Mouse (Mus musculus): ENCODE data around the gene Glra1. TPM values are rescaled to one million over a fixed set of nuclear protein-coding genes. Genes with fewer than 3 reads are reported as not detected.

The Glra1 gene
- polyA plus RNA-seq, 1 experiment, result not detected

- TF ChIP-seq CTCF (IDR thresholded peaks at IDR 0.05; ENCODE audit: control insufficient read depth, insufficient read depth, insufficient replicate concordance, low read depth, low read length) (no peak), POLR2A (IDR thresholded peaks at IDR 0.05; ENCODE audit: control insufficient read depth, low read depth, low read length) (no peak)
- Histone ChIP-seq H3K4me1 (ENCODE audit: control insufficient read depth, insufficient read depth, low read length) (no peaks in the 10 kb centered on the region), H3K27ac (ENCODE audit: control insufficient read depth, insufficient read depth, low read depth, low read length) (no peak overlapping the region), H3K4me3 (ENCODE audit: control insufficient read depth, low read depth, low read length) (no peak overlapping the region), H3K27me3 (ENCODE audit: control insufficient read depth, insufficient read depth, low read length) (no peaks in the 10 kb centered on the region), H3K36me3 (ENCODE audit: control insufficient read depth, insufficient read depth, low read length) (no peaks in the 10 kb centered on the region)
Observed at GRCm38 (mm10) chr11:55595726-55596125, 12.3 kb downstream of the Glra1 start.

- Histone ChIP-seq H3K27me3 (ENCODE audit: control insufficient read depth, insufficient read depth, low read length) (no peaks in the 10 kb centered on the region), H3K4me1 (ENCODE audit: control insufficient read depth, insufficient read depth, low read length) (no peaks in the 10 kb centered on the region), H3K27ac (ENCODE audit: control insufficient read depth, insufficient read depth, low read depth, low read length) (no peak overlapping the region), H3K36me3 (ENCODE audit: control insufficient read depth, insufficient read depth, low read length) (no peaks in the 10 kb centered on the region), H3K4me3 (ENCODE audit: control insufficient read depth, low read depth, low read length) (no peak overlapping the region)
- TF ChIP-seq POLR2A (IDR thresholded peaks at IDR 0.05; ENCODE audit: control insufficient read depth, low read depth, low read length) (no peak), CTCF (IDR thresholded peaks at IDR 0.05; ENCODE audit: control insufficient read depth, insufficient read depth, insufficient replicate concordance, low read depth, low read length) (no peak)
Observed at GRCm38 (mm10) chr11:55594411-55594810, 13.6 kb downstream of the Glra1 start.

DNA sequence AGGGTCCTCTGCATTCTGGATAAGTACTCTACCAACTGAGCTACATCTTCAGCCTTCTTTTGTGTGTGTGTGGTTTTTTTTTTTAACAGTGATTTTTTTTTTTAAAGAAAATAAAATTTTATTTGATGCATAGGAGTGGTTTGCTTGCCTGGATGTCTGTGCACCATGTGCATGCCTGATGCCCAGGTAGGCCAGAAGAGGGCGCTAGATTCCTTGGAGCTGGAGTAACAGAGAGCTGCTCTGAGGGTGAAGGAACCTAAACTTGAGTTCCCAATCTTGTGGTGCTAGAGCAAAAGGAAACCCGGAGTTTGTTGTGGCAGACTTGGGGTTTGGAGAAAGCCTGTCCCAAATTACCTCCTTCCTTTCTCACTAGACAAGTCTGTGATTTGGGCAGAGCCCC, 16.8 kb downstream of the Glra1 start:
- Histone ChIP-seq H3K36me3 (ENCODE audit: control insufficient read depth, insufficient read depth, low read length) (no peaks in the 10 kb centered on the region), H3K27me3 (ENCODE audit: control insufficient read depth, insufficient read depth, low read length) (no peaks in the 10 kb centered on the region), H3K4me1 (ENCODE audit: control insufficient read depth, insufficient read depth, low read length) (no peaks in the 10 kb centered on the region), H3K27ac (ENCODE audit: control insufficient read depth, insufficient read depth, low read depth, low read length) (no peak overlapping the region), H3K4me3 (ENCODE audit: control insufficient read depth, low read depth, low read length) (no peak overlapping the region)
- no peak for TF ChIP-seq POLR2A (IDR thresholded peaks at IDR 0.05; ENCODE audit: control insufficient read depth, low read depth, low read length)
- peak; percentile 57; the same call in 1 of the 2 replicates for TF ChIP-seq CTCF (IDR thresholded peaks at IDR 0.05; ENCODE audit: control insufficient read depth, insufficient read depth, insufficient replicate concordance, low read depth, low read length)

DNA sequence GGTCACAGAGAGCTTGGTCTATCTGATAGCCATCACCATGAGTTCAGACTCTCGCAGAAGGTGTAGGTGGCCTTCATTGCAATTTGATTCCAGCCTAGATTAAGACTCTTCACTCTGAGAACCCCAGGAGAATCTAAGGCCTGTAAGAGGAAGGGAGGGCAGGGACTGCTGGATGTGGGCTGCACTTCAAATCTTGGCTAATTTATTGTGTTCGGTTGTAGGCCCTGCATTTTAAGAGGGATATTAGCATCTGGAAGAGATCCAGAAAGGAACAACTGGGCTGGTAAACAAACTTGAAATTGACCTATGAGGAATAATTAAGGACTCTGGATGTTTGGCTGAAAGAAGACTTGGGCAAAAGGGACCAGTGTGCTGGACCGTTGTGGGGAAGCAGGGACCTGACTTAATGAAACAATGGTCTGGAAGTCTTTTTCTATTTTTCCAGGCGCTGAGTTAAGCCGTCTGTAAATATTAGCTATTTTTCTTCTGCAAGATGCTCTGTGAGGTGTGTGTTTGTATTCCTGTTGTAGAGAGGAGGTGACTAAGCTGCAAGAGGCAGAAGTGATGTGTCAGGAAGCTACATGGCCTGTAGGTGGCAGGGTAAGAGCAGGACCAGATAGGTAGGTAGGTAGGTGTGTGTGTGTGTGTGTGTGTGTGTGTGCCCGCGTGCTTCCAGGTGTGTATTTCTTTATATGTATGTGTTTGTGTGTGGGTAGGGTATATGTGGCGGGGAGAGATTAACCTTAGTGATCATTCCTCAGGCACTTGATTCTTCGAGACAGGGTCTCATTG, 18.4 kb downstream of the Glra1 start:
- no peaks in the 10 kb centered on the region for H3K4me1 ChIP-seq (ENCODE audit: control insufficient read depth, insufficient read depth, low read length)
- TF ChIP-seq CTCF (IDR thresholded peaks at IDR 0.05; ENCODE audit: control insufficient read depth, insufficient read depth, insufficient replicate concordance, low read depth, low read length) (no peak), POLR2A (IDR thresholded peaks at IDR 0.05; ENCODE audit: control insufficient read depth, low read depth, low read length) (no peak)
- no peak overlapping the region for H3K4me3 ChIP-seq (ENCODE audit: control insufficient read depth, low read depth, low read length)
- no peaks in the 10 kb centered on the region for H3K27me3 ChIP-seq (ENCODE audit: control insufficient read depth, insufficient read depth, low read length)
- no peaks in the 10 kb centered on the region for H3K36me3 ChIP-seq (ENCODE audit: control insufficient read depth, insufficient read depth, low read length)
- H3K27ac ChIP-seq (ENCODE audit: control insufficient read depth, insufficient read depth, low read depth, low read length), result no peak overlapping the region

DNA sequence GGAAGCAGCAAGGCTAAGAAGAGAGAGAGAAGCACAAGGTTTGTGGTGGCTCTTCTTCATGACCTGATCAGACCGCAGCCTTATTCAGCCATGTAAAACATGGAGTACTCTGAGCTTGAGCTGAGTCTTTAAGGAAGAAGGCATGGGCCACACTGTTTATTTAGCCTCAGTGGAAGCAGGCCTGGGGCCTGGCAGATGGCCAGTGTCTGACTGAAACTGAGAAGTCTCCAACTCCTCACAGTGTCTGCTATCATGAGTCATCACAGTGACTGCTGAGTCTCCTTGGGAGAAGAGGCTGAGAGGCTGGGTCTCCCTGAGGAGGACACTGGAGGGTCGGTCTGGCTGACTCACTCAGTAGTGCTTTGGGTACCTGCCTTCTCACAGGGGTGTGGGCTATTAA, 33.6 kb downstream of the Glra1 start:
- Histone ChIP-seq H3K27me3 (ENCODE audit: control insufficient read depth, insufficient read depth, low read length) (no peaks in the 10 kb centered on the region), H3K27ac (ENCODE audit: control insufficient read depth, insufficient read depth, low read depth, low read length) (no peak overlapping the region), H3K4me1 (ENCODE audit: control insufficient read depth, insufficient read depth, low read length) (peaks cover 3% of the 10 kb centered on the region), H3K4me3 (ENCODE audit: control insufficient read depth, low read depth, low read length) (peak overlapping the region; percentile 23), H3K36me3 (ENCODE audit: control insufficient read depth, insufficient read depth, low read length) (no peaks in the 10 kb centered on the region)
- TF ChIP-seq POLR2A (IDR thresholded peaks at IDR 0.05; ENCODE audit: control insufficient read depth, low read depth, low read length) (no peak), CTCF (IDR thresholded peaks at IDR 0.05; ENCODE audit: control insufficient read depth, insufficient read depth, insufficient replicate concordance, low read depth, low read length) (no peak)

- Histone ChIP-seq H3K4me1 (ENCODE audit: control insufficient read depth, insufficient read depth, low read length) (peaks cover 3% of the 10 kb centered on the region), H3K27me3 (ENCODE audit: control insufficient read depth, insufficient read depth, low read length) (no peaks in the 10 kb centered on the region), H3K27ac (ENCODE audit: control insufficient read depth, insufficient read depth, low read depth, low read length) (no peak overlapping the region), H3K4me3 (ENCODE audit: control insufficient read depth, low read depth, low read length) (no peak overlapping the region), H3K36me3 (ENCODE audit: control insufficient read depth, insufficient read depth, low read length) (no peaks in the 10 kb centered on the region)
- TF ChIP-seq POLR2A (IDR thresholded peaks at IDR 0.05; ENCODE audit: control insufficient read depth, low read depth, low read length) (no peak), CTCF (IDR thresholded peaks at IDR 0.05; ENCODE audit: control insufficient read depth, insufficient read depth, insufficient replicate concordance, low read depth, low read length) (no peak)
Observed at GRCm38 (mm10) chr11:55571144-55571543, 36.9 kb downstream of the Glra1 start.

DNA sequence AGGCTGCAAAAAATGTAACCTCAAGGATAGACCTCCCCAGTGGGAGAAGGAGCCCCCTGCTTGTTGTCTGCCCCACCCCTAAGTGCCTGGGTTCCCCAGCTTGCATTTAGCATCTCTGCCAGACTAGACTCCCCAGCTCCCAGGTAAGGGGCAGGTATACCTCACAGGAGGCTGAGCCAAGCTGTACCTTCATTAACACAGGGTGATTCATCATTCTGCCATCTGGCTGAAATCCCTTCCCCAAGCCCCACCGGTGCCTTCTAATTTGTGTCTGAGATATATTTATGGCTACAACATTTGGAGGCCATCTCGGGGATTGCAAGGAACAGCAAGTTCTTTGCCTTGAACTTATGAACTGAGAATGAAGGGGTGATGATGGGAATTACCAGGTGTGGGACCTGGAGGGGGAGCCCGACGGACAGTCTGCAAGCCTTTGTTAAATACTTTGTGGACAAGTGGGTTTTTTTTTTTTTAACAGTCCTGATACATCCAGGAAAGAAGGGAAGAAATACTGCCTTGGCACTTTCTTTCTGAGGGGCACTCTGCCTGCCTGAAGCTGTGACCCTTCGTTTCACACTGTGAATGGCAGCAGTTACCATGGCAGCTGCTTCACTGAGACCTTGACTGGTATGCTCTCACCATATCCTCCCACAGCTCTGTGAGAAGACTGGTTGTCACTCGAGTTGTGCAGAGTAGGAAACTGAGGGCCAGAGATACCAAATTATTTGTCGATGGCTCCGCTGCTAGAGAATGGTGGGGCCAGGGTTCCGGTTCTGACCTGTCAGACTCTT, 41.5 kb downstream of the Glra1 start:
- Histone ChIP-seq H3K4me3 (ENCODE audit: control insufficient read depth, low read depth, low read length) (no peak overlapping the region), H3K4me1 (ENCODE audit: control insufficient read depth, insufficient read depth, low read length) (no peaks in the 10 kb centered on the region), H3K27me3 (ENCODE audit: control insufficient read depth, insufficient read depth, low read length) (no peaks in the 10 kb centered on the region), H3K36me3 (ENCODE audit: control insufficient read depth, insufficient read depth, low read length) (no peaks in the 10 kb centered on the region), H3K27ac (ENCODE audit: control insufficient read depth, insufficient read depth, low read depth, low read length) (no peak overlapping the region)
- TF ChIP-seq CTCF (IDR thresholded peaks at IDR 0.05; ENCODE audit: control insufficient read depth, insufficient read depth, insufficient replicate concordance, low read depth, low read length) (no peak), POLR2A (IDR thresholded peaks at IDR 0.05; ENCODE audit: control insufficient read depth, low read depth, low read length) (no peak)

Measured in testis, adult 2 months (tissue).